Mouse (Mus musculus): ENCODE measurements around the gene Fcgr4. TPM values are rescaled to one million over a fixed set of nuclear protein-coding genes. Genes with fewer than 3 reads are reported as not detected.
"Not testable (repeated sequence)": the region's sequence is repeated elsewhere in the genome, so short reads cannot be mapped to it uniquely, and the experiment has no call there.

Fcgr4 gene
- under 1 TPM in 3 of 4 experiments, not detected in 1; 0.30 to 0.72 (median 0.43) TPM for total RNA-seq (2022)

- DNase-seq (ENCODE audit: low spot score in 2 of 2) = no peak
Measured at GRCm38 (mm10) chr1:171018737-171019136, at the start of gene Fcgr4. Gene Fcgr4 (plus strand): TSS chr1:171018920.

DNA sequence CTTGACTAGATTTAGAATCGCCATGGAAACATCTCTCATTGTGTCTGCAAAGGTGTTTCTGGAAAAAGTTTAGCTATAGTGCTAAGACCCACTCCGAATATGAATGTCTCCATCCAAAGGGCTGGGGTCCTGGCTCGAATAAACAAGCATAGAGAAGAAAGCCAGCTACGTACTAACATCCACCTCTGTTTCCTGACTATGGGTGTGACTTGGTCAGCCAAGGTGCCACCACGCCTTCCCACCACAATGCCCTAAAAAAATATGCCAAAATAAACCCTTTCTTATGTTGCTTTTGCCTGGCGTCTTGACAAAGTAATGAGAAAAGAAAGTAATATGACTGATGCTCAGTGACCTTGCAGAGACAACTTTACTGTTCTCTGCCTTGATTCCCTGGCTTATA is 46.2 kb upstream of the Fcgr4 start:
- DNase-seq (ENCODE audit: low spot score in 2 of 2) = no peak

GRCm38 (mm10) chr1:170972936-170973335 is 45.8 kb upstream of the Fcgr4 start:
- DNase-seq (ENCODE audit: low spot score in 2 of 2) = no peak

DNA sequence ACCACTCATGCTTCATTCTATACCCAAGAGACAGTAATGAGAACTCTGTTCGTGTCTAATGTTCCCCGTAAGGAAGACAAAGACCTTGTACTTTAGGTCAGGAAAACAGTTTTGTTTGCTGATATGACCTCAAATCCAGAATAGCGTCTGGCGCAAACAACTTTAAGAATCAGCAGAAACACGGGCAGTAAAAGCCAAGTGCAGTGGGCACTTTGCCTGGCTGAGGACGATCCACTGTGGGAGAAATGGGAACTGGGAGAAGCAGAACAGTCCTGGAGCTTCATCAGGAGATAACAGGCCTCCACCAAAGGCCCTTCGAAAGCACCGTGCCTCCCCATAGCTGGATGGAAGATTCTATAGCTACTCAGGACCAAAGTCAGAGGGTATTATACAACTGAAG is 44.5 kb upstream of the Fcgr4 start:
- DNase-seq (ENCODE audit: low spot score in 2 of 2) = no peak

GRCm38 (mm10) chr1:170974736-170975135 is 44.0 kb upstream of the Fcgr4 start:
- no peak for DNase-seq (ENCODE audit: low spot score in 2 of 2)

- not testable (repeated sequence) for DNase-seq (ENCODE audit: low spot score in 2 of 2)
Measured at GRCm38 (mm10) chr1:170975350-170975749, 43.4 kb upstream of the Fcgr4 start.

GRCm38 (mm10) chr1:170975751-170976161 is 43.0 kb upstream of the Fcgr4 start:
- no peak for DNase-seq (ENCODE audit: low spot score in 2 of 2)

DNA sequence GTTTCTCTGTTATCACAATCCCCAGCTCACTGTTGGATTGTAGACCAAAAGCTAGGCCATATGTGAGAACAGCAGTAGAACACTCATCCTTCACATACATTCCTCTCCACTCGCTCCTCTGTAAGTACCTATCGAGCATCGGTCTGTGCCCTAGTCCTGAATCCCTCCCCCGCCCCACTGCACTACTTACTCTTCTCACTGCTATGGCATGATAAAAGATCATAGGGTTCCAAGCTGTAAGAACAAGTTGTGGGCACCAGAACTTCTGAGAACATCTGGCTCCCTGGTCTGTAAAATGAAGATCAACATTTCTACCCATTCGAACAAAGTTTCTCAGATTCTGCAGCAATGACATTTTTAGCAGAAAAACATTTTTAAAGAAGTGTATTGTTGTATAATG is 42.3 kb upstream of the Fcgr4 start, which contains the start of gene Fcgr2b:
TSS of gene Fcgr2b (minus strand) at position 101 of the 400 bp plus-strand sequence.
- no peak for DNase-seq (ENCODE audit: low spot score in 2 of 2)

- no peak for DNase-seq (ENCODE audit: low spot score in 2 of 2)
Measured at GRCm38 (mm10) chr1:170978601-170979000, 40.1 kb upstream of the Fcgr4 start.

DNA sequence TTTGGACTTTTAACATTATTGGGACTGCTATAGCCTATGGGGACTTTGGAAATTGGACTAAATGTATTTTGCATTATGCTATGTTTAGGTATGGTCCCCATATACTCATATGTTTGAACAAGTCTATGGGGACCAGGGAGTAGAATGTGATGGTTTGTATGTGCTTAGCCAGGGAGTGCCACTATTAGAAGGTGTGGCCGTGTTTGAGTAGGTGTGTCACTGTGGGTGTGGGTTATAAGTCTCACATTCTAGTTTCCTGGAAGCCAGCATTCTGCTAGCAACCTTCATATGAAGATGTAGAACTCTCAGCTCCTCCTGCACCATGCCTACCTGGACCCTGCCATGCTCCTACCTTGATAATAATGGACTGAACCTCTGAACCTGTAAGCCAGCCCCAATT is 37.0 kb upstream of the Fcgr4 start:
- not testable (repeated sequence) for DNase-seq (ENCODE audit: low spot score in 2 of 2)

DNA sequence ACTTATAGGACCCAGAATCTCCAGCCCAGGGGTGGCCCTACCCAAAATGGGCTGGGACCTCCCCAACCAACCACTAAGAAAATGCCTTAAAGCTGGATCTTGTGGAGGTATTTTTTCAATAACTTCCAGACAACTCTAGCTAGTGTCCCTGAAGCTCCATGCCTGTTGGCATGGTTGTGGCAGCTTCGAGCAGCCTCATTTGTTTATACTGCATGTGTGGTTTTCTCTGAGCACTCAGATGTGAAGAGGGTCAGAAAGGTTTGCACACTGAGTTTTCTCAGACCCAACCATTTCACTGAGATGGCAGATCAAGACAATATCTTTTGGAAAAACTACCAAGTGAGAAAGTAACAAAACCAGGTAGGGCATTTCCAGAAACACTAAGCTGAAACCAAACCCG is 36.4 kb upstream of the Fcgr4 start:
- no peak for DNase-seq (ENCODE audit: low spot score in 2 of 2)

GRCm38 (mm10) chr1:170983066-170983465 is 35.7 kb upstream of the Fcgr4 start:
- no peak for DNase-seq (ENCODE audit: low spot score in 2 of 2)

- no peak for DNase-seq (ENCODE audit: low spot score in 2 of 2)
Measured at GRCm38 (mm10) chr1:170985092-170985491, 33.6 kb upstream of the Fcgr4 start.

GRCm38 (mm10) chr1:170985861-170986260 is 32.9 kb upstream of the Fcgr4 start:
- DNase-seq (ENCODE audit: low spot score in 2 of 2) = no peak

GRCm38 (mm10) chr1:170989656-170990055 is 29.1 kb upstream of the Fcgr4 start:
- DNase-seq (ENCODE audit: low spot score in 2 of 2) = no peak

- DNase-seq (ENCODE audit: low spot score in 2 of 2) = no peak
Measured at GRCm38 (mm10) chr1:170992550-170992949, 26.2 kb upstream of the Fcgr4 start.

- DNase-seq (ENCODE audit: low spot score in 2 of 2) = no peak
Measured at GRCm38 (mm10) chr1:170996034-170996433, 22.7 kb upstream of the Fcgr4 start.

GRCm38 (mm10) chr1:170996753-170997152 is 22.0 kb upstream of the Fcgr4 start:
- peak; percentile 15 to 22 for DNase-seq (ENCODE audit: low spot score in 2 of 2)

- DNase-seq (ENCODE audit: low spot score in 2 of 2) = peak; percentile 39 to 46
Measured at GRCm38 (mm10) chr1:170997756-170998655, 20.7 kb upstream of the Fcgr4 start.

DNA sequence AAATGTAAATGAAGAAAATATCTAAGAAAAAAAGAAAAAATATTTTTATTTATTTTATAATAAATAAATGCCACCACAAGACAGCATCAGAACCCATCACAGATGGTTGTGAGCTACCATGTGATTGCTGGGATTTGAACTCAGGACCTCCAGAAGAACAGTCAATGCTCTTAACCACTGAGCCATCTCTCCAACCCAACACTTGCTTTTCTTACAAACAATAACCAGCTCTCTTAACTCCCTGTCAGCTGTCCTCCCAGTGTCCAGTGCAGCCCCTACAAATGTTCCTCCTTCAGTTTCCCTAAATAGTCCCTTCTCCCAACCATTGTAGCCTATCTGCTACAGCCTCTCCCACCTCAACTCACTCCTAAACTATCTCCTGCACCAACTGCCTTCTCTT is 18.9 kb upstream of the Fcgr4 start:
- no peak for DNase-seq (ENCODE audit: low spot score in 2 of 2)

DNA sequence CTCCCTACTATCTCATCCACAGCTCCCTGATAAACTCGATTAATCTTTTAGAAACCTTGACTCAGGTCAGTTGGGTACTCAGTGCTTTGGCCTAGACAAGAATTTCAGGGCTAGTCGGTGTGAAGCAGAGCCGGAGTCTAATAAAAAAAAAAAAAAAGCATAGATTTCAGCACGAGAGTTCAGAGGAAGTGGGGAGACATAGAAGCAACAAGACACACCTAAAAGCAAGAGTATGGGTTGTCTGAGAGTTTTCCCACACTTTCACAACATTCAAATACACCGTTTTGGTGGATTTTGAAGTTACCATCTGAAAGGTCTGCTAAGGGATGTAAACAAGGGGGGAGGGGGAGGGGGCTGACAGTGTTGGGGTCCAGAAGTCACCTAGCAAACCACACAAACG is 13.6 kb upstream of the Fcgr4 start:
- no peak for DNase-seq (ENCODE audit: low spot score in 2 of 2)

DNA sequence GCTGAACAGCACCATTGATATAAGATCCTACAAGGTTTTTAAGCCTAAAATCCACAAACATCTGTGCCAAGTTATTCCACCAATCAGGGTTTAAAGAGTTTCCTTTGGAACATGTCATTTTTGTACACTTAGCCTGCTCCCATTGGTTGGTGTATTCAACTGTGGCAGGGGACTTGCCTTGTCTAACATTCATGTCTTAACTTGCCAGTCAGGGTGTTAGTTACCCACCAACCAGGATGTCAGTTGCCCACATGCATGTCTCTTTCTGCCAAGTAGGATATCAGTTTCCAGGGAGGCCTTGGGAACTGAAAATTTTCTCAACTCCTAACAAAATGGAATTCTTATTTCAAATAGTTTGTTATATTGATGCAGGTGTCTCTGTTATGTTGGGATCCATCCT is 13.1 kb upstream of the Fcgr4 start:
- DNase-seq (ENCODE audit: low spot score in 2 of 2) = no peak

- DNase-seq (ENCODE audit: low spot score in 2 of 2) = no peak
Measured at GRCm38 (mm10) chr1:171006335-171006734, 12.4 kb upstream of the Fcgr4 start.

Measured in left cerebral cortex, adult 8-10 months (tissue).